Mouse (Mus musculus) mouse trophoblast stem cell (cell line): ENCODE results near the gene Dab1.

ENCODE experiments used
- in situ Hi-C, 2 experiments: fragments of 300-500 bp; cut with MseI, MboI; formaldehyde crosslinking; loops; 2 replicates in 1 of 2; 3 replicates in 1 of 2; pipeline ENCODE4 v1.15.1; 2025

Gene Dab1

DNA sequence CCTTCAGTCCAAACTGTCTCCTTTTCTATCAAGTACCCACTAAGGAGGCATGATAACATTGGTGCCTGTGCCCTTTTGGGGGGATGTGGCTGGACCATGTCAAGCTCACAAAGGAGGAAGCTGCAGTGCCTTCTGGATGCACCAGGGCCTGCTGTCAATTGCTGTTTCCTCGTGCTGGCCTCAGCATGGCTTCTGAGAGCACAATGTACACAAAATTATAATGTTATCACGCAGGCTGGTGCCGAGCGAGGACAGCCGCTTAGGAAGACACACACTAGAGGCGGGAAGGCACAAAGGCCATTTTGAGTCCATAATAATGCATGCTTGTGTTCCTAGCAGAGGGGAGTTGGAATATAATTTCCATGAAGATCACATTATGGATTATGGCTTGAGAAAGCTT is 81.2 kb downstream of the Dab1 start:
- in situ Hi-C loops = no loop called here

DNA sequence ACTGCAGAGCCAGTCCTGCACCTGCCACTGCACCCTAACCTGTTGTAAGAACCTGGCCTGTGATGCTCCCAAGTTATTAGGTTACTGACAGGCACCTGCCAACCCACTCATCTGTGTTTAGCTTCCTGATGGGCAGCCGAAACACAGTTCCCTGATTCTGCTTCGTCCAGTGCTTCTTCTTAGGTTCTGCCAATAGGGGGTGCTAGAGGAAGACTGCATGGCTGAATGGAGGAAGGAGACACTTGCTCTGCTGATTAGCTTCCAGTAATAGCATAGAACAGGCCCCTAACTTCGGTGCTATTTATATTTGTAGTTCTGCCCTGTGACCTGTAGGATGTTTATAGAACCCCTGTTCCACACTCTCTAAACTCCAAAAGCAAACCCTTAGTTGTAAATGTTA is 83.0 kb downstream of the Dab1 start:
- in situ Hi-C loops = no loop called here

DNA sequence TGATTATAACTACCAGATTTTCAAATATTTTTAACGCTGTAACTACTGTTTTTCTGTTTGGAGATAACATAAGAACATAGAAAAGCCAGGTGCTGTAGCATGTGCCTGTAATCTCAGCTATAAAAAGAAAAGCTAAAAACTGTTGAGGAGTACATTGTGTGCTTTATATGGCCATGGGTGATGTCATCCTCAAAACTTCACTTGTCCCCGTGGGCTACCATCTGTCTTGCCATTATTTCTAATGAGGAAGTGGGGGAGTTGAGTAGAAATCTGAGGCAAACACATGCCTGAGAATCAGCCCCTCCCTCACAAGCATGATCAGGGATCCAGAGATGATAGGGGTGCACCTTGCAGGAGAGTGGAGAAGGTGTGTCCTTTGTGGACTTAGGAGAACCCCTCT is 85.3 kb downstream of the Dab1 start:
- in situ Hi-C loops = no loop called here

DNA sequence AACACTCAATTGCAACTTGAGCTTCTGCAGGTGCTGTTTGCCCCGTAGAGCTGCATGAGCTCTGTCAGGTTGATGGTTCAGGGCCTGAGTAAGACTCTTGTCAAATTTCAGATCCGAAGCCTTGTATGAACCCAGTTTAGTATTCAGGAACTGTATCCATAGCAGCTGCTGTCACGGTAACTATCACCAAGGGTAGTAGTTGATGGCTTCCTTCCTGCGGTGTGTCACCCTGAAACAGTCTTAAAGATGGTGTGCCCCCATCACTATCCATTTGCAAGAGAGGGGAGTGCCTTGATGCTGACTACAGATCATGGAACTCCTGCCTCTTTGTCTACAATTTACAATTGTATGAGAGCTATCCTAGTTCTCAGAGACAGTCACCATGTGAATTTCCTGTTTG is 87.3 kb downstream of the Dab1 start:
- in situ Hi-C loops = no loop called here

DNA sequence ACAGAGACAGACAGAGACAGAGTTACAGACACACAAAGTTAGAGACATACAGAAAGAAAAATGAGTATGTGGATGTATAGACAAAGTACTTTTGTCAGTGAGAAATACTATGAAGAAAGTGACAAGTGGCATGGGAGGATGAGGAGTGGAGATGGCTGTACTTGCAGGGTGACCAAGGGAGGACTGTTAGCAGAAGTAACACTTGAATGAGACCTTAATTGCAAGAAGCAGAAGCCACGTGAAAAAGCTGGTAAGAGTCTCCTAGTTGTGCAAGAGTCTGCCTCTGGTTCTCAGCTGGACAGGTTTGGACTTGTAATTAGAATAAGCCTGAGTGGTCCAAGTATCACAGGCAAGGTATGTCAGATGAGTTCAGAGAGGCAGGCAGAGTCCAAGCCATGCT is 88.0 kb downstream of the Dab1 start:
- in situ Hi-C loops = no loop called here

DNA sequence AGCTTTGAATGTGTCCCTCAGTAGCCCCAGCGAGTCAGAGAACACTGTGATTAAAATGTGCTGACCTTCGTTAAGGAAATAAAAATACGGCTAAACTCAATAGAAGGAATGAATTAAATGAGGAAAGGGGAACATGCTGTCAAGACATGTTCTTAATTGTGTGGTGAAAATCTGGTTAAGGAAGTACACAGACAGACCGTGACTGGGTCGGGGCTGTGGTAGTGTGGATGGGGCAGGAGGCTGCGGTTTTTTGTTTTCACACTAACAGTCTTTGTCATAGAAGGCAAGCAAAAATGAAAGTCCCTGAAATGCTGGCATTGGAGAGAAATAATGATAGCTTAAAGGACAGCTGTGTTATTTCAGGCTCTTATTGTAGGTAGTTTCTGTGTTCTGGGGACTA is 92.2 kb downstream of the Dab1 start:
- in situ Hi-C loops = no loop called here

DNA sequence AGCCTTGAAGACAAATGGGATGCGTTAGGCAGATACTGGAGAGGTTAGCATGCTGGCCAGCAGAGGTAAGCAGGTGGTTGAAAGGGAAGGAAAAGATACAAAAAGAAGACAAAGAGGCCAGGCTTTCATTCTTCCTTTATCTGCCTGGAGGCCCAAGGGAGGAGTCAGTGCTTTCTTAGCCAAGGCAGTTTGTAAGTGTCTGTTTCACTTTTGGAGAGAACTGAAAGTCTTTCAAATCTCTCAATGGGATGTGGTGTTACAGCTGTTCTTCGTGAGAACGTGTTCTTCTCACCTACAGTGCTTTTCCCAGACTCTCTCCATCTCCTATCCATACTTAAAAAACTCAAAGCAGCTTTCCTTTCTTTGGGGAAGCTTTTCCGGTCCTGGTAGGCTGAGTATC is 94.8 kb downstream of the Dab1 start:
- in situ Hi-C loops = no loop called here

DNA sequence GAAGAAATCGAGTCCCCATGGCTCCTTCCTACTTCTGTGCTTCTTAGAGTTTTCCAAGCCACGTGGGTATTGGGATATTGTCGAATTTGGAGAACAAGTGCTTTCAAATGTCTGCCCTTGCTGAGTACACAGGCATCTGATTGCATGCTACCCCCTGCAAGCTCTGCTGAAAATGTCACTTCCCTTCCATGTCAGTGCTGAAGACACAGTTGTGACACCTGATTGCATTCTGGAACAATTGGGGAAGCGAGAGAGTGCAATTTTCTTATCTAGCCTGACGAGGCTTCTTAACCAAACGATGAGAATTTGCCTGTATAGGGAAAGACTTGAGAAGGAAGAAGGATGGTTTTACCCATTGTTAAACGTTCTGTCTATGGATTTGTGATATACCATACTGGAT is 95.8 kb downstream of the Dab1 start:
- in situ Hi-C loops = no loop called here

DNA sequence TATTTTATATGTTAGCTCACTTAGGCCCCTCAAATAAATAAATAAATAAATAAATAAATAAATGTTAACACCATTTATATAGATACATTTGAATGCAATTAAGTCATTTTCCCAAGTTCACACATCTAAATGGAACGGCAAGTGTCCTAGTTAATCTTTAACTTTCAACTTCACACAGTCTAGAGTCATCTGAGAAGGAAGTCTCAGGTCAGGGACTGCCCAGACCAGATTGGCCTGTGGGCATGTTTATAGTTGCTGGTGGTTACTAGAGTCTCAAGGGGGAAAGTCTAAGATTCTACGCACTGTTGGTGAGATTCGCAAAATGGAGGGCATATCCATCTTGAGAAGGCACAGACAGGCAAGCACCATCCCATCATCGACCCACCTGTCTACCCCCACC is 96.4 kb downstream of the Dab1 start:
- in situ Hi-C loops = no loop called here

DNA sequence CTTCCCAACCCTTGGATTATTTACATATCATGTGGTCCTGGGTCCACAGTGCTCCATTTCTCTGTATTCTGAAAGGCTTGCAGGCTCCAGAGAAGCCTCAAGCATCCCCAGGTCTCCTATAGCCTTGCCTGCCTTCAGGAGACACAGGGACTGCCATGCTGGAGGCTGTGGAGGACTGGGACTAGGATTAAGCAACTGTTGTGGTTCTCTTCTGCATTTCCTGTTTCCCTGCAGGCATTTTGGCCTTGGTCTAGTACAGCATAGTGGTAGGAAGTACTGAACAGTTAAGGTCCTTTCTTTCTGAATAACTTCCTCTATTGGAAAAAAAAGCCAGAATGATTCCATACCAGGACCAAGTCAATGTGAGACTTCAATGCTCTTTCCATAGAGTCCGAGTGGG is 103.6 kb downstream of the Dab1 start:
- in situ Hi-C loops = no loop called here

DNA sequence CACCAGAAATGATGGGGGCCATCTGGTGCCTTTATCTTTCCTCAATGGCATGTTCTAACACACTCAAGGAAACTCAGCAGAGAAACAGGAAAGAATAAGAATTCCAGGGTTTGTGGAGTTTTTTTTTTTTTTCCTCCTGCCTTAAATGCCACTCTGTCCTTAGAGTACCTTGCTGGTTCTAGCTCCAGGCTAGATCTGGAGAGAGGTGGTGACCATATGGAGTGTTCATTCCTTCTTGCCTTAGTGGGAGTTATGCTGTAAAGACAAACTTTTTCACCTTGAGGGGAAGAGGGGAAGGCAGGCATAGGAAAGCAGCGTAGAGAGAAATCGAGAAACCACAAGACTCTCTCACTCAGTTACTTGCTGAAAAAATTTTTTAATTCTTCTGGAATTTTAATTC is 107.3 kb downstream of the Dab1 start:
- in situ Hi-C loops = no loop called here

DNA sequence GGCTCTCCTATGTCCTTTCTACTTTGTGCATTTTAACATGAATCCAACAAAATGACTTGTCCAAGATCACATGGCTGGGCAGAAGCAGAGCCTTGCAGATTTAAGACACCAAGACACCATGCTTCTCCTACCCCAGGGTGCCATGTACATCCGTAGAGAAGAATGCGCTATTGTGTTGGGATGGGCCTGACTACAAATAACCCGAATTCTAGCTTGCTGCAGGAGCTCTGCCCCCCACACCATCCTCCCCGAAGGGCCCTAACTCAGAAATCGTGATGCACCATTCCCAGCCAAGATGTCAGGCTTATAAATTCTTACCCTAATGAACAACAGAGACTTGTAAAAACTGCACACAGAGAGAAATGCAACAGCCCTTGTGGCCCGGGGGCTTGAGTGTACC is 118.0 kb downstream of the Dab1 start:
- in situ Hi-C loops = no loop called here

DNA sequence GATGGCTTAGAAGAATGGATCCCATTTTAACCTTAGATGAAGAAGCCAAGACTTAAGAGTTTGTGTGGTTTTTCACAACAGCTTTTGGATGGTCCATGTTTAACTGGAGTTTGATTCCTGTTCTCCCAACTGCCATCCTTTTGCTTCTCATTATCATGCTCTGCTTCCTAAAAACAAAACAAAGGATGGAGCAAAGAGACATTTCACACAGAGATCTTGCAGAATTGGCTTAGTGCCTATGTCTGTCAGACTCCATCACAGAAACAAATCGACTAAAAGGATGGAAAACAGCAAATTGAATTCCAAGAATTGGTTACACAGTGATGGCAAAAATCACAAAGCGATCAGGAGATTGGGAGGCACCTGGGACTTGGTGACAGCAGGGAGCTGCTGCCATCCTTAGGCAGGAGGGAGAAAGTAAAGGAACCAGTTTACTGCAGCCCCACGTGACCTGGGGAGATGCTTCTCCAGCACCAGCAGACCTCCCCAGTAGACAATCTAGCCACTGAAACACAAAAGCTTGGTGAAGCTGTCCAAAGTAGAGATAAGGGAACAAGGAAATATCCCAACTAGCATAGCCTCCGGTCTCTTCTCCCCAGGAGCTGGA is 132.2 kb downstream of the Dab1 start:
- in situ Hi-C loops = no loop called here

DNA sequence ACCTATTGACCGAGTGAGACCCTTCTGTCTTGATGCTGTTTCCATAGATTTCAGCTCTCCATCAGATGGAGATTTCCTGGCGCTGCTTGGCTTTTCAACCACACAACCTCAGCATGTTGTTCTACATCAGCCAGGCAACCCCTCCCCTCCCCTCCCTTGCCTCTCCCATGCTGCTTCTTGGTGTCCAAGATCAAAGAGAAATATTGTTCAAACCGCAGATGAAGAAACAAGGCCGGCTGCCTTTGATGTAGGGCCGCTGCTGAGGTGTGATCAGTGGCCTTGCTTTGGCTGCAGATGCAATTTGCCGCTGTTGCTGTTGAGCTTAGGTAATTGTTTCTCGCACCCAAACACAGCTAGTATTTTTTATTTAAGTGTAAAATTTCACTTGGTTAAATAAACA is 135.4 kb downstream of the Dab1 start:
- in situ Hi-C loops = no loop called here

DNA sequence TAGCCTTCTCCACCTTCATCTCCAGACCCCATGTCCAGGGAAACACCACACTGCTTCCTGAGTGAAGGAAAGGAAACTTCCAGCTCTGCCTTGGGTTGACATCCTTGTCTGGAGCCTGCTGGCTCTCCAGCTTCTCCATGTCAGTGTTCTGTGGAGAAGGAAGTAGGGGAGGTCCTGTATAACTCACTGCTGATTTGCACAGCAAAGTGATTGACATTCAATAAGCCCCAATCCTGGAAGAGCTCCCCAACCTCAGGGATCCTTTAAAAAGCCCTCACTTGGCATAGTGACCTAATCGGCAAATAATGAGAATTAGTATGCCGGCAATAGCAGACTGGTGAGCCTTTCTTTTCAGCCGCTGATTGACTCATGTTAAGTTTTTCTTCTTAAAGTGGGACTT is 138.1 kb downstream of the Dab1 start:
- in situ Hi-C loops = no loop called here

DNA sequence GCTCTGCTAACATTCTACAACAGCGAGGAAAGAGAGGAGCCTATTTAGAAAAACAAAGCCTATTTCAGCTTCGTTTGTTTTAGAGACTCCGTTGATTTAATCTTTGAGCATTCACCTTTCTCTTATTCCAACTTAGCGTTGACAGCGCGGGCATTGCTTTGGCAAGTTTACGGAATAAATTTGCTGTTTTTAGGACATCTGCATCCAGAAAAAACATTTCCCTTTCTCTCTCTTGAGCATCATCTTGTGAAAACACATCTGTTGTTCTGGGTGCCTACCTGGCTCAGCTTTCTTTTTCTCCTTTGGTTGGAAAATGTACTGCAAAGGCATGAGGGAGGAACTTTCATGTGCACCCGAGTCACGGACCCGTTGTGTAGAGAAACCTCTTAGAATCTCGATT is 143.3 kb downstream of the Dab1 start:
- in situ Hi-C loops = no loop called here

DNA sequence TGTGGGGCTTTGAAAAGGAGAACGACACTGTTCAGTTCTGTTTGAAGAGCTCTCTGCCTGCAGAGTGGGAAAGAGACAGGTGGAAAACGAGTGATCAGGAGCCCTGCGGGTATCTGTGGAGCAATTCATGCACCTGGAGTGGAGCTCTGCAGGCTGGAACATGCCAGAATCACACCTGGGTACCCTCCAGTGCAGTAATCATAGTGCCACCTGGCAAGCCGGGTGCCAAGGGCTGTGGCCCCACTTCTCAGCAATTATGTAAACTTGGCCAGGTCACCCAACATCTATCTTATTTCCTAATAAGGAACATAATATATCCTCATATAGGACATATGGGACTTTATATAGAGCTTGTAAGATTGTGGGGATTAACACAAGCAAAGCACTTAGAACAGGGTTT is 156.6 kb downstream of the Dab1 start:
- in situ Hi-C loops = no loop called here

DNA sequence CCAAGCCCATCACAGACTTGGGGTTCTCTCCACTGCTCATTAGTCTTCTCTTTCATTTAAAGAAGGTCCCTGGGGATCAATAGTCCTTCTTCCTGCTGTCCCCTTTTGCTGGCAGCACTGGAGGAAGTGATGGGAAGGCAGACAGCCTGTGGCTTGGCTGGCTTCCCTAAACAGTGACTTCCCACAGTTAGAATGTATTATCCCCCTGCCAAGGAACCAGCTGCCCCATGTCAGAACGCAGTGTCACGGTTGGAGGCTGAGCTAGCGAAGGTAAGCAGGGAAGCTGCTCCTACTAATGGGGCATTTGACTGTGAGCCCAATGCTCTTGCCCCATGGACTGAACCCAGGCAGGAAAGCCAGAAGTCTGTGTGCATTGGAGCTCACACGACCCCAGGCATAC is 162.2 kb downstream of the Dab1 start:
- in situ Hi-C loops = no loop called here

DNA sequence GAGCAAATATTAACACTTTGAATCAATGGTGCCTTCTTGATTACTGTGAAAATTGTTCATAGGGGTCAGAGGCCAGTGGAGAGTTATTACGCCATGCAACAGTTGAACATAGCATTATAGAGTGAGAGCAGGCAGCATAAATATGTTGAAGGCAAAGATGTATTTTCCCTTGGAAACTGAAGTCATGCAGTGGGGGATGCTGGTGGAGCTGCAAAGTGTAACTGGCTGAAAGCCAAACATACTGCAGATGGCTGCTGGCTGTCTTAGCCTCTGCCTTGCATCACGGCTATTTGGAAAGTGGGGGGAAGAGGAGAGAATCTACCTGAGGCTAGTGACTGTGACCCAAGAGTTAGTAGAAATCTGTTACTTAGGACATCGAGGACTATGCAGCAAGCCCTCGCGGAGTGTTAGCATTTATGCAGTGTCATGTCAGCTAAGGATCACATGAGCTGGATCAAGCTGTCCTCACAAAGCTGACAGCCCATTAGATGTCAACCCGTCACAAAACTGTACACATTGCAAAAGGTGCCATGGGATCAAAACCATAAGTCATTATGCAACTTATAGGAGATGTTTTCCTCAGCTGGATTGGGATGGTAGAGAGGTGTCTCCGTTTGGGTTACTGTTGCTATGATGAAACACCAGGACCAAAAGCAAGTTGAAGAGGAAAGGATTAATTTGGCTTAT is 164.5 kb downstream of the Dab1 start:
- in situ Hi-C loops = no loop called here

DNA sequence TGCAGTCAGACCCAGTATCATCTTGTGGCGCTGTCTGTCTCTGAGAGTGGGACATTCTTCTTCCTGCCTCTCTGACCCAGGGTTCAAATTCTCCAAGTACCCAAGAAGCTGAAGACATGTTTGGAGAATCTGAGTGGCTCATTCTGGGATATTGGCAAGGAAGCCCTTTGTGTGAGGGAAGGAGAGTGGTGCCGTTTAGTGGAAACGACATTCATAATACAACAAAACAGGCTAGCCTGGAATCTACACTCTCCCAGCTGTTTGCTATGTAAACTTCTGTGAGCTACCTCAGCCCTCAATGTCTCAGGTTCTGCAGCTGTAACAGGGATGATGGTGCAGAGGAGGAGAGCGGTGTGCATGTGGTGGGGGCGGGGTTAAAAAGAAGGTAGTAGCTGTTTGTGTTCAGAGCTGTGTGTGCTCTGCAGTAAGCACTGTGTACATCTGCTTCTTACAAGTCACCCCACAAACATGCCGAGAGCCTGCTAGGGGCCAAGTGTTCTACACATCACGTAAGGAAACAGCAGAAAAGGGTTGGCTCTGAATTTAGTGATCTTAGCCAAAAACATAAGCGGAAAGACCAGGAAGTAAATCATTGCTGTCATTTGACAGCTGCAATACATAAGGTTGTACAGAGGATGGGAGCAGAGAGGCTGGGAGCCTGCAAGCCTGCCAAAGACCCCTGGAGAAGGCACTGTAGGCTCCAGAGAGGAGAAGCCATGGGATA is 174.6 kb downstream of the Dab1 start:
- in situ Hi-C loops = no loop called here

DNA sequence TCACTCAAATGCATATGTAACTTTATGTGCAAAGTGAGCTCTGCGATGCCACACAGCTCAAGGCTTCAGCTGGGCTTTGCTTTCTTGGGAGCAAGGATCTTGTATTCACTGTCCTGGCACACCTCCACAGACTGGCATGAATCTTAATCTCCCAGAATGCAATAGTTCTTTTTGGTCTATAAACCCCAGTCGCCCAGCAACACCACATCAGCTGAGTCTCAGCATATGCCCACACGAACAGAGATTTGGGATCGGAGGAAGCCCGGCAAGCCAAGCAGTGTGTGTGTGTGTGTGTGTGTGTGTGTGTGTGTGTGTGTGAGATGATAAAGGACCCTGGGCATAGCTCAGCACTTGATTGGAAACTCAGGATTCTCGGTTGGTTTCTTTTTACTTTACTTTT is 177.3 kb downstream of the Dab1 start:
- in situ Hi-C loops = no loop called here

DNA sequence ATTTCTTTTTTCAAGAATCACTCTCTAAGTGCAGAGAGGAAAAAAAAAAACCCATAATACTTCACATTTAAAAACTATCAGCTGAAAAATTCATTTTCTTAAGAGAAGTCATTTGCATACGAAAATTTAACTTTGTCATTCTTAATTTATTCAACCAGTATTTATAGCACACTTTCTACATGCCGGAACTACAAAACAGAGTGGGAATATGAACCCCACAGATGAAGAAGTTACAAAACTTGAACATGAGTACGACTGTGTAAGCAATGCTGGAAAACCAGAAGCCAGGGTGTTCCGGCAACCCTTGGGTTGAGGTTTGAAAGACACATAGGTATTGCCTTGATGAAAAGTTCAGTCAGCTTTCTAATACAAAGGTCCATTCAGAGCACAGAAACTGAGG is 183.3 kb downstream of the Dab1 start:
- in situ Hi-C loops = no loop called here

DNA sequence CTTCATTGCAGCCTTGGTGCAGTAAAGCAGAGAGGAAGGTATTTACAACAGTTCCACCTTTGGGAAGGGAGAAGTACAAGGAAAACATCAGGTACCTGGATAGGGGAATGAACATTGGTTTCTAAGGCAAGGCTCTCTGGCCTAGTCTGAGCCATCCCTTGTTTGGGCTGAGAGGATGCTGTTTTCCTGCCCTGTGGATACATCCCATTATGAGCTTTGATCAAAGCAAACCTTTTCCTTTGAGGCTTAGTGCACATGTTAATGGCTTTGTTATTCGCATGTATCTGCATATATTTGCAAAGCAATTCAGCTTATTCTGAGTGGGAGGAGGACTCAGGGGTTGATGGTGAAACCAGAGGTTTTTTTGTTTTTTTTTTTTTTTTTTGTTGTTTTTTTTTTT is 185.3 kb downstream of the Dab1 start:
- in situ Hi-C loops = no loop called here
